Mouse (Mus musculus) limb, embryonic 15.5 days (tissue): ENCODE results near the gene Osbp2. TPM values are rescaled to one million over a fixed set of nuclear protein-coding genes. Genes with fewer than 3 reads are reported as not detected.
A peak's percentile ranks its signal among the peaks of the same experiment; 100 is the strongest.

Experiments
- ATAC-seq: fragments of 200-750 bp; cut with Nextera tagmentation; 2 replicates; pipeline ENCODE4 v1.8.0; 2017; ENCODE audit warnings: low read depth, moderate TSS enrichment; ENCODE audit not compliant: insufficient number of reproducible peaks, low FRiP score, low TSS enrichment
- H3K27ac ChIP-seq: fragments of 300-500 bp; sonication (generic); 2 replicates; pipeline ENCODE4 v1.5.1; 2015; ENCODE audit warnings: moderate library complexity, mild to moderate bottlenecking, inconsistent platforms
- H3K27me3 ChIP-seq: fragments of 300-500 bp; sonication (generic); 2 replicates; pipeline ENCODE4 v1.6.1; 2015; ENCODE audit warnings: inconsistent platforms
- H3K36me3 ChIP-seq: fragments of 300-500 bp; sonication (generic); 2 replicates; pipeline ENCODE4 v1.6.1; 2015; ENCODE audit warnings: inconsistent platforms
- H3K4me1 ChIP-seq: fragments of 300-500 bp; sonication (generic); 2 replicates; pipeline ENCODE4 v1.6.1; 2015; ENCODE audit warnings: inconsistent platforms
- H3K4me2 ChIP-seq: fragments of 300-500 bp; sonication (generic); 2 replicates; pipeline ENCODE4 v1.6.1; 2015; ENCODE audit warnings: mild to moderate bottlenecking, inconsistent platforms
- H3K4me3 ChIP-seq: fragments of 300-500 bp; sonication (generic); 2 replicates; pipeline ENCODE4 v1.5.1; 2015; ENCODE audit warnings: mild to moderate bottlenecking, inconsistent platforms
- H3K9ac ChIP-seq: fragments of 300-500 bp; sonication (generic); 2 replicates; pipeline ENCODE4 v1.6.1; 2015; ENCODE audit warnings: inconsistent platforms
- H3K9me3 ChIP-seq: fragments of 300-500 bp; sonication (generic); 2 replicates; pipeline ENCODE4 v1.6.1; 2016; ENCODE audit warnings: inconsistent platforms
- WGBS: fragments of 180-500 bp; shearing (Covaris S2); methylation state at CpG from one replicate; pipeline ENCODE4 v1.1.7; 2015; 5-methylcytosine and 5-hydroxymethylcytosine counted together
- polyA plus RNA-seq: library from polyadenylated mRNA; unstranded; fragments of >200 nt; fragmentation: Nextera tagmentation; extraction: Ambion mirVana; gene quantifications from 2 replicates; pipeline ENCODE4 v1.2.1, GENCODE M21; 2015

Gene Osbp2
- polyA plus RNA-seq, 1 experiment from 2014 or later = 0.77 TPM

- Histone ChIP-seq H3K27me3 (peaks cover 23% of the 10 kb centered on the region), H3K4me1 (no peaks in the 10 kb centered on the region), H3K9ac (no peak overlapping the region), H3K36me3 (no peaks in the 10 kb centered on the region), H3K4me3 (no peak overlapping the region), H3K4me2 (no peak overlapping the region), H3K9me3 (no peaks in the 10 kb centered on the region), H3K27ac (no peak overlapping the region)
- WGBS = 84% methylated on average over 5 of the region's 5 CpGs
- ATAC-seq = no peak
Measured at GRCm38 (mm10) chr11:3767830-3768229, 95.9 kb downstream of the Osbp2 start.

GRCm38 (mm10) chr11:3766964-3767363, 96.7 kb downstream of the Osbp2 start:
- Histone ChIP-seq H3K4me3 (no peak overlapping the region), H3K9me3 (no peaks in the 10 kb centered on the region), H3K9ac (no peak overlapping the region), H3K27ac (no peak overlapping the region), H3K36me3 (no peaks in the 10 kb centered on the region), H3K27me3 (peaks cover 27% of the 10 kb centered on the region), H3K4me2 (no peak overlapping the region), H3K4me1 (peaks cover 5% of the 10 kb centered on the region; the same call in 1 of the 2 replicates)
- ATAC-seq = no peak
- 73% methylated on average over 8 of the region's 8 CpGs for WGBS

GRCm38 (mm10) chr11:3764352-3764751, 99.4 kb downstream of the Osbp2 start:
- H3K36me3 ChIP-seq = no peaks in the 10 kb centered on the region
- H3K27ac ChIP-seq = no peak overlapping the region
- H3K4me1 ChIP-seq = peaks cover 13% of the 10 kb centered on the region; the same call in 1 of the 2 replicates

GRCm38 (mm10) chr11:3761775-3762501, 101.8 kb downstream of the Osbp2 start:
- Histone ChIP-seq H3K4me2 (peak overlapping the region; percentile 97), H3K9ac (peak overlapping the region; percentile 37; the same call in 1 of the 2 replicates), H3K36me3 (no peaks in the 10 kb centered on the region), H3K4me1 (peaks cover 13% of the 10 kb centered on the region; the same call in 1 of the 2 replicates), H3K27ac (no peak overlapping the region), H3K27me3 (peaks cover 46% of the 10 kb centered on the region), H3K9me3 (no peaks in the 10 kb centered on the region), H3K4me3 (peak overlapping the region; percentile 58)
- ATAC-seq = no peak
- WGBS = 1% methylated on average over 90 of the region's 90 CpGs

More at GRCm38 (mm10) chr11:3764352-3764751, 99.4 kb downstream of the Osbp2 start:
- Histone ChIP-seq H3K9me3 (no peaks in the 10 kb centered on the region), H3K27me3 (peaks cover 46% of the 10 kb centered on the region), H3K9ac (no peak overlapping the region), H3K4me3 (no peak overlapping the region), H3K4me2 (no peak overlapping the region)
- no peak for ATAC-seq
- 65% methylated on average over 4 of the region's 4 CpGs for WGBS

GRCm38 (mm10) chr11:3761339-3761738, 102.4 kb downstream of the Osbp2 start:
- peak overlapping the region; percentile 97 for H3K4me2 ChIP-seq
- WGBS = 6% methylated on average over 11 of the region's 11 CpGs
- H3K27ac ChIP-seq = no peak overlapping the region
- H3K4me1 ChIP-seq = peaks cover 13% of the 10 kb centered on the region; the same call in 1 of the 2 replicates
- 0 out of 2 replicates have a peak overlapping the region, but pooled peaks have one; percentile 37 for H3K9ac ChIP-seq
- H3K36me3 ChIP-seq = no peaks in the 10 kb centered on the region
- H3K9me3 ChIP-seq = no peaks in the 10 kb centered on the region
- peak overlapping the region; percentile 58 for H3K4me3 ChIP-seq
- H3K27me3 ChIP-seq = peaks cover 46% of the 10 kb centered on the region
- no peak for ATAC-seq

GRCm38 (mm10) chr11:3759433-3759832, 104.3 kb downstream of the Osbp2 start:
- Histone ChIP-seq H3K27ac (no peak overlapping the region), H3K9me3 (no peaks in the 10 kb centered on the region), H3K36me3 (no peaks in the 10 kb centered on the region), H3K27me3 (peaks cover 45% of the 10 kb centered on the region), H3K4me3 (no peak overlapping the region), H3K9ac (no peak overlapping the region), H3K4me2 (no peak overlapping the region), H3K4me1 (peaks cover 13% of the 10 kb centered on the region; the same call in 1 of the 2 replicates)
- 59% methylated on average over 5 of the region's 5 CpGs for WGBS
- ATAC-seq = no peak

GRCm38 (mm10) chr11:3755341-3755740, 108.4 kb downstream of the Osbp2 start:
- Histone ChIP-seq H3K27ac (no peak overlapping the region), H3K4me3 (no peak overlapping the region), H3K36me3 (no peaks in the 10 kb centered on the region), H3K9ac (no peak overlapping the region), H3K27me3 (peaks cover 15% of the 10 kb centered on the region), H3K4me1 (no peaks in the 10 kb centered on the region), H3K4me2 (no peak overlapping the region), H3K9me3 (no peaks in the 10 kb centered on the region)
- no peak for ATAC-seq
- 44% methylated on average over 4 of the region's 4 CpGs for whole genome bisulfite sequencing

- no peak for ATAC-seq
- no peak overlapping the region for H3K27ac ChIP-seq
- WGBS = 61% methylated on average over 7 of the region's 7 CpGs
- no peak overlapping the region for H3K4me3 ChIP-seq
- H3K4me2 ChIP-seq = no peak overlapping the region
- no peaks in the 10 kb centered on the region for H3K36me3 ChIP-seq
- H3K4me1 ChIP-seq = no peaks in the 10 kb centered on the region
- H3K9ac ChIP-seq = no peak overlapping the region
- peaks cover 9% of the 10 kb centered on the region for H3K27me3 ChIP-seq
- H3K9me3 ChIP-seq = no peaks in the 10 kb centered on the region
Measured at GRCm38 (mm10) chr11:3754685-3755084, 109.0 kb downstream of the Osbp2 start.

GRCm38 (mm10) chr11:3753897-3754296, 109.8 kb downstream of the Osbp2 start:
- no peak overlapping the region for H3K4me3 ChIP-seq

GRCm38 (mm10) chr11:3752766-3753165, 110.9 kb downstream of the Osbp2 start:
- Histone ChIP-seq H3K4me1 (no peaks in the 10 kb centered on the region), H3K9ac (no peak overlapping the region), H3K27me3 (0 out of 2 replicates have a peak, but pooled peaks cover 7% of the 10 kb centered on the region), H3K4me2 (no peak overlapping the region), H3K27ac (no peak overlapping the region), H3K36me3 (no peaks in the 10 kb centered on the region), H3K4me3 (no peak overlapping the region), H3K9me3 (no peaks in the 10 kb centered on the region)
- ATAC-seq = no peak
- 66% methylated on average over 3 of the region's 3 CpGs for WGBS

More at GRCm38 (mm10) chr11:3753897-3754296, 109.8 kb downstream of the Osbp2 start:
- H3K9ac ChIP-seq = no peak overlapping the region
- no peaks in the 10 kb centered on the region for H3K9me3 ChIP-seq
- H3K4me2 ChIP-seq = no peak overlapping the region
- WGBS = 53% methylated on average over 9 of the region's 9 CpGs
- H3K36me3 ChIP-seq = no peaks in the 10 kb centered on the region
- H3K27ac ChIP-seq = no peak overlapping the region
- no peak for ATAC-seq
- H3K27me3 ChIP-seq = 0 out of 2 replicates have a peak, but pooled peaks cover 7% of the 10 kb centered on the region
- H3K4me1 ChIP-seq = no peaks in the 10 kb centered on the region

- no peak overlapping the region for H3K4me2 ChIP-seq
- ATAC-seq = no peak
- H3K27me3 ChIP-seq = 0 out of 2 replicates have a peak, but pooled peaks cover 7% of the 10 kb centered on the region
- no peak overlapping the region for H3K4me3 ChIP-seq
- no peak overlapping the region for H3K9ac ChIP-seq
- WGBS = 23% methylated on average over 7 of the region's 7 CpGs
- H3K9me3 ChIP-seq = no peaks in the 10 kb centered on the region
- H3K36me3 ChIP-seq = no peaks in the 10 kb centered on the region
- H3K27ac ChIP-seq = no peak overlapping the region
- no peaks in the 10 kb centered on the region for H3K4me1 ChIP-seq
Measured at GRCm38 (mm10) chr11:3749831-3750230, 113.9 kb downstream of the Osbp2 start.

- Histone ChIP-seq H3K9me3 (no peaks in the 10 kb centered on the region), H3K4me3 (no peak overlapping the region), H3K9ac (no peak overlapping the region), H3K4me1 (no peaks in the 10 kb centered on the region), H3K27me3 (no peaks in the 10 kb centered on the region; the same call in 1 of the 2 replicates), H3K27ac (no peak overlapping the region), H3K4me2 (no peak overlapping the region), H3K36me3 (no peaks in the 10 kb centered on the region)
- 72% methylated on average over 8 of the region's 8 CpGs for WGBS
- ATAC-seq = no peak
Measured at GRCm38 (mm10) chr11:3742449-3742848, 121.3 kb downstream of the Osbp2 start.
